ENCODE assay signal across 9 mouse cellular contexts in the genomic region with DNA sequence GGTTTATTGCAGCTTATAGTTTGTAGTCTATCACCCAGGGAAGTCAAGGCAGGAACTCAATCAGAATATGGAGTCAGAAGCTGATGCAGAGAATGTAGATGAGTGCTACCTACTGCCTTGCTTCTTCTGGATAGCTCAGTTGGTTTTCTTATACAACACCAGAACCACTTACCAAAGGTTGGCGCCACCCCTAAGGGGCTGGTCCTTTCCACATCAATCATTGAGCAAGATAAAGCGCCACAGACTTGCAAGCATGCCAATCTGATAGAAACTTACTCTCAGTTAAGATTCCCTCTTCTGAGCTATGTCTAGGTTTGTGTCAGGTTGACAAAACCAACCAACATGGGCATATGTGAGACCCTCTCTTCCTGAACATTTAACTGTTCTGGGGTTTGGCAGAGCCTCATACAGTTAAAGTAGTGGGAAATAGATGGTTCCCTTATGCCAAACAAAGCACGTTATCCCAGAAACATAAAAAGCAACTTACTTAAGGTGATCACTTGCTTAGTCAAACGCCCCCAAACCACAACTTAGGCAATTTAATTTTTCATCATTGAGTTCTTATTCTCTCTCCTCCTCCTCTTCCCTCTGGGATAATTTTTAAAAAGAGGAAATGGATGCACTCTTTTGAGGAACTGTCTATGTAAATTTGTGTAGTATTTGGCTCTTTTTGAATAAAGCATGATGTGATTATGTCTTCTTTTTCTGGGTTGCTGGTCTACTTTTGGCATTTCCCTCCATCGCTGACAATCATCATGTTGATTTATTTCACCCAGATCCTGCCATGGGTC.
"Had no signal": no experiment of that assay in that cellular context is flagged by ENCODE, and none has a peak within 500 bp of the region (broad histone marks: within the 10 kb centered on the region; RNA-seq: fewer than 3 reads in every experiment).

No protein-coding gene starts in this region.

- DNase-seq: kidney, adult 9 months; kidney, postnatal 36 days; liver; lung, adult 2 months; lung, postnatal 36 days; right cerebral cortex, adult 18-20 months; right cerebral cortex, postnatal 25 days; thymus, postnatal 14 days had no signal

- ATAC-seq: lung, postnatal 0 days had no signal
